Mouse (Mus musculus): ENCODE data around the gene Scgb1b27.
"Not testable (repeated sequence)": the region's sequence is repeated elsewhere in the genome, so short reads cannot be mapped to it uniquely, and the experiment has no call there.

The Scgb1b27 gene

DNA sequence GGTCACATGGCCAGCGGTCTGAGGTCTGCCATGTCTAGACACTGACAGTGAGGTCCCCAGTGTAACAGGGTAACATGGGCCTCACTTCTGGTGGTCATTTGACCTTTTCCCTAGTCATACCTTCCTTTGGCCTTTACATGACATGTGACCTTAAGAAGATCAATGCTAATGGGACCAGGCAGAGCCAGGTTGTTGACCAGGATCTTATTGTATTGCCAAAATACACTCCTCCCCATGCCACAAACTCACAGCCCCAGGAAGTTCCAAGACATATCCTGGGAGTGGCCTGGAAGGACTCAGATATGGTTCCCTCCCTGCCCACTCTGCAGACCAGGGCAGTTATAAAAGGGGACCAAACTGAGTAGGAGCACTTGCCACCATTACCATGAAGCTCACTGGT, at the start of gene Scgb1b27:
Gene Scgb1b27 (plus strand): TSS at position 301 of the 400 bp plus-strand sequence.
- DNase-seq: not testable (repeated sequence)

DNA sequence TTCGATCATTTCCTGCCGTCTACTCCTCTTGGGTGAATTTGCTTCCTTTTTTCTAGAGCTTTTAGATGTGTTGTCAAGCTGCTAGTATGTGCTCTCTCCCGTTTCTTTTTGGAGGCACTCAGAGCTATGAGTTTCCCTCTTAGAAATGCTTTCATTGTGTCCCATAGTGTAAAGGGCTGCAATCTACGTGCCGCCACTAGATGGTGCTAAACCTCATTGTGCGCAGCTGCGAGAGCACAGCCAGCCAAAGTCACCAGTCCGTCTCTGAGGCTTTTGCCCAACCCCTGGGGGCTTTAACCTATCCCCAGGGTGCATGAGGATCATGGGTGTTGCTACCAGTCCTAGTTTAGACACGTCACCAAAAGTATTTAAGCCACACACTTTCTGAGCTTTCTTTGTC, 39.0 kb upstream of the Scgb1b27 start:
- peak; percentile 12 to 19 for DNase-seq

DNA sequence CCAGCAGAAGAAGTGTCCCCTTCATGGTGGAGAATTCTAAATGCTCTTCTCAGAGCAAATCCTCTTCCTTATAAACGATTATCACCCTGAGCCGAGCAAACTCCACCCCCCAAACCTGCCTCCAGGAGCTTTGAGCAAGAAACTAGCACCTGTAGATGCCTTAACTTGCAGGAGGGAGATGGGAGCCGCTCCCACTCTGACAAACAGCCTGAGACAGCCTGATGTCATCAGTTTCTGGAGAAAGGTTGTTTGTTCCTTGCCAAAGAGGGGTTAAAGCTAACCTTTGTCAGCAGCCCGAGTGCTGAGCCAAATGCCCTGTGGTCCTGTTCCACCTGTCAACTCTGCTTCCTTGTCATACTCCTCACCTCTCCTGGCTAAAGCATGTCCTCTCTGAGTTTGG, 7.4 kb upstream of the Scgb1b27 start, which contains the start of gene Scgb2b27:
Gene Scgb2b27 (minus strand): TSS at position 101 of the 400 bp plus-strand sequence.
- no peak for DNase-seq

DNA sequence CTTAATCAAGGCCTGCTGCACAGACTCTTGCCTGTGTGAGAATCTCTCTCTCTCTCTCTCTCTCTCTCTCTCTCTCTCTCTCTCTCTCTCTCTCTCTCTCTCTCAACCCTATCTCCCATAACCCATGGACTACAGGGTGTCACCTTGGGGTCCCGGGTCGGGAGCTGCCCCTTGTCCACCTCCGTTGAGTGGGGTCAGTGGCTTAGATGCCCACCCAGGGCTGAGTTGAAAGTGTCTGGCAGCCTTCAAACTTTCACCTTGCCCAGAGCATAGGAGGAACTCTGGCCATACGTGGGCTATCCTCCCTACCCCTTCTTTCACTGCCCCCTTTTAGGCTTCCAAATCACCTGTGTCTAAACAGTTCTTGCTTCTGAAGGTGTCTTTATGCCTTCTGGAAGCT, 4.4 kb downstream of the Scgb1b27 start:
- DNase-seq: no peak

DNA sequence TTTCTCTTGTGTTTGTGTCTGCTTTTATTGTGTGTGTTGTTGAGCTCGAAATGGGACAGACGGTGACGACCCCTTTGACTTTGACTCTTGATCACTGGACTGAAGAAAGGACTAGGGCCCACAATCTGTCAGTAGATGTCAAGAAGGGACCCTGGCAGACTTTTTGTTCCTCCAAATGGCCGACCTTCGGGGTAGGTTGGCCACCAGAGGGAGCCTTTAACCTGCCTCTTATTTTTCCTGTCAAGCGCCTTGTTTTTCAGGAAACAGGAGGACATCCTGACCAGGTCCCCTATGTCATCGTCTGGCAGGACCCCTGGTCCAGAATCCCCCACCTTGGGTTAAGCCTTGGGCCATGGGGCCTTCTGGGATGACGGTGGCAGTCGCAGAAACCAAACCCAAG, 5.9 kb downstream of the Scgb1b27 start:
- DNase-seq: not testable (repeated sequence)

DNA sequence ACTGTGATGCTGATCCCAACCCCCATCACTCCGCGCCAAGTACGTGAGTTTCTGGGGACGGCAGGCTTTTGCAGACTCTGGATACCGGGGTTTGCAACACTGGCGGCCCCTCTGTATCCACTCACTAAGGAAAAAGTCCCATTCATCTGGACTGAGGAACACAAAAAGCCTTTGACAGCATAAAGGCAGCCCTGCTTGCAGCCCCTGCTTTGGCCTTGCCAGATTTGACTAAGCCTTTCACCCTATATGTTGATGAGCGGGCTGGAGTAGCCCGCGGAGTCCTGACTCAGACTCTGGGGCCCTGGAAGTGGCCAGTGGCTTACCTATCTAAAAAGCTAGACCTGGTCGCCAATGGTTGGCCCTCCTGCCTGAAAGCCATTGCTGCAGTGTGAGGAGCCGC, 8.7 kb downstream of the Scgb1b27 start:
- DNase-seq: no peak

DNA sequence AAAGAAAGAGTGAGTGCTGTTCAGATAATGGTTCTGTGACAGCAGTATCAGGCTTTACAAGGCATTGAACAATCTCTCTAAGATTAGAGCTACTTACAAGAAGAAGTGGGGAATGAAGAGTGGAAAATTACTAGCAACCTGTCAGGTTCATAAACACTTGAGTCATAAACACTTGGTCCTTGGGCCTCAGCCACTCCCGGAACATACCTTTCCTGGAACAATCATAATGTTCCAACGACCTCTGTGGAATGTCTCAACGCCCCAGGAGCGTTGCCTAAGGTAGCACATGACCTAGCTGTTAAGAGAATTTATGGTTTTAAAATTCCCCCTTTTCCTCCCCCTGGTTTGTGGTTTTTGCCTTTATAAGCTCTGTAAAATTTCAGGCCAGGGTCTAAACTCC, 13.3 kb downstream of the Scgb1b27 start:
- not testable (repeated sequence) for DNase-seq

DNA sequence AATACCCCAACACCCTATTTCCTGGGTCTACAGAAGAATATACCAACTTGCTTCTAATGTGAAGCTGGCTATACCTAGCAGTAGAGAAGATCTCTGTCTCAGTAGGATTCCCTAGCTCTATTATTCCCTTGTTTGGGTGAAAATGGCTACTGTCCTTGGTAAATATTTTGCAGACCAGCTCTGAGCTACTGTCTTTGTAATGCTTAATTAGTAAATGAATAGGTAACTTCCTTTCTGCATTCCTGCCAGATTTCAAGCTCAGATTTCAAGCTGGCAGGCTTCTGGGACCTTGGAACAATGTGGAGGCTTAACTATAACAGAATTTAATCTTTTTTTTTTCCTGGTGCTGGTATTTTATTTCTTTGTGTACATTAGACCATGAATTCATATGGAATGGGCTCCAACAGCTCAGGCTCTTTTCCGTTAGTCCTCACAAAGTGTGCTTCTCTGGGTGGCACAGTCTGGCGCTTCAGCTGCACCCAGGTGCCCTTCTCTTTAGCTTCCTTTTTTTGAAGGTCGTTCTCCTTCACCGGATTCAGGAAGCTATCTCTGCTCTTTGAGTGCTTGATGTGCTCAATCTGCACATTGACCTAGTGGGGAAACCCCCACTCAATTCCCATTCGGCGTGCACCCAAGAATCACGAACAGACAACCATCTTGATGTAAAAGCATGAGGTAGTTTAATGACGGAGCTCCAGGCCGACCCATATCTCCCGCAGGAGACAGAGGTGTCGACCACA, 15.0 kb downstream of the Scgb1b27 start:
- DNase-seq: not testable (repeated sequence)

DNA sequence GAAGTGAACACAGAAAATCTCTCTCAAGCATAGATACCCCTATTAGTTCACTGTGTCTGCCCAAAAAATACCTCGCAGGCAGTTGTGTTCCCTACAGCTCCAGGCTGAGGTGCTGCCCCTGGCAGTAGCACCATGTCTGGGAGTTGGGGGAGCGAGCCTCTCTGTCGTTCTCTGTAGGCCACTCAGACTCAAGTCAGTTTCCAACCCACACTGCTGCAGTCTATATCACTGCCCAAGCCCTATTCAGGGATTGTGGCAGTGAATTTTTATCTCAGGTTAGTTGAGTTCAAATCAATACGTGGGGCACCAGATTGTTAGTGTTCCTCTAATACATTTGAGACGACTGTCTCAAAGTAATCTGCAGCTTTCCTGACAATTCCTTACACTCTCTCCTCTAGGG, 46.8 kb downstream of the Scgb1b27 start:
- not testable (repeated sequence) for DNase-seq

Data from lung, postnatal 4 days (tissue).